Mouse (Mus musculus): ENCODE data around the gene Optn. TPM values are rescaled to one million over a fixed set of nuclear protein-coding genes. Genes with fewer than 3 reads are reported as not detected.

The Optn gene
- total and polyA plus RNA-seq, 3 experiments = 25.1 to 37.3 (median 28.0) TPM

DNA sequence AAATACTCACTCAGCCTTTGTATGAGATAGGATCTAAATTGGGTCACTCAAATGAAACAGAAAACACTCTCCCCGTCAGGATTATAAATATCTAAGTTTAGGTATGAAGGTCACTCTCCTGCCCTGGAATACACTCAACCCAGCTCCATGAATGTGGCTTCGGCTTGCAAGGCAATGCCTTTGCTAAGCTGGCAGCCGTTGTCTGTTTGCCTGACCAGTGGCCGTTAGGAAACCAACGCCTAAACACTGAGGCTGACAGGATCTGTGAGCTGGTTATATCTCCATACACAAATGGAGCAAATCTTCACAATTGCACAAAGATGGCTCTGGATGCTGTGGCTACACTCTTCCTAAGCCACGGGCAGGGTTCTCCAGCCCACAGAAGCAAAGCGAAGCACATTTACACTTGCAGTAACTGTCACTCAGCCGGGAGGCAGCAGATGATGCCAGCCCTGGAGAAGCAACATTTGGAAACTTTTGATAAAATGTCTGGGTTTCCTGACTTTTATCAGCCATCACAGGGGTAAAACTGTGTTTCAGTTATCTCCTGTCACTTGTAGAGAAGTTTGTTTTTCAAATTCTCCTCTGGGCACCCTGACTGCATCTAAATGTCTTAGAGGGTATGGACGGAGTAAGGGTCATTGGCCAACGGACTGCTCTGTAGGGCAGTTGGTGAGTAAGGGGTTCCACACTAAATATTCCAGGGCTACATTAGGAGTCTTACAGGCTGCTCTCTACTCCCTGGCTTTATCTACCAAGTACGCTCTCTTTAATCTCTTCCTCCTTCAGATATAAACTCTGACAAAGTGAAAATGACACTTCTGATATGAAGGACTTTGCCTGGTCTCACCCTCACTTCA, 21.0 kb downstream of the Optn start:
- Histone ChIP-seq H3K36me3 (replicated peaks in 1 of 2; ENCODE audit: control insufficient read depth in 1 of 2, insufficient read depth in 1 of 2, low read length in 1 of 2) (peaks cover 39 to 81% of the 10 kb centered on the region in 2 experiments), H3K4me1 (ENCODE audit: control insufficient read depth in 1 of 2, insufficient read depth in 2 of 2) (peaks cover 6 to 62% of the 10 kb centered on the region in 2 experiments), H3K4me3 (replicated peaks in 1 of 3; ENCODE audit: low read depth in 2 of 3, low read length in 2 of 3, poor library complexity in 1 of 3) (no peak overlapping the region), H3K4me2 (ENCODE audit: insufficient read depth, low read depth, poor library complexity, severe bottlenecking) (no peak overlapping the region), H3K9me3 (replicated peaks; ENCODE audit: low read length) (no peaks in the 10 kb centered on the region), H3K27ac (ENCODE audit: insufficient read depth, low read depth) (no peak overlapping the region), H3K9ac (ENCODE audit: insufficient read depth, low read depth) (no peak overlapping the region), H3K79me2 (replicated peaks; ENCODE audit: control insufficient read depth, extremely low read depth, insufficient read depth, poor library complexity, severe bottlenecking) (no peaks in the 10 kb centered on the region), H3K27me3 (replicated peaks) (no peaks in the 10 kb centered on the region)
- dilution Hi-C loops (cut with MboI; ENCODE audit: extremely low pct_ligation_motif_present, extremely low pct_unique_long_range_greater_than_20kb, low sequenced_read_pairs) = no loop called here
- in situ Hi-C loops (cut with MboI; ENCODE audit: low pct_ligation_motif_present, low pct_unique_long_range_greater_than_20kb, low sequenced_read_pairs) = no loop called here
- no peak for DNase-seq (ENCODE audit: extremely low read depth)
- no peak for TF ChIP-seq CTCF (conservative IDR thresholded peaks at IDR 0.05 in 1 of 2, IDR thresholded peaks at IDR 0.05 in 1 of 2; ENCODE audit: low read depth in 2 of 2, low read length in 2 of 2)
- TF ChIP-seq UBTF (IDR thresholded peaks at IDR 0.05; ENCODE audit: low read depth, low read length) = no peak
- no peak for TF ChIP-seq MEF2A (IDR thresholded peaks at IDR 0.05; ENCODE audit: borderline replicate concordance, low read depth, low read length)
- TF ChIP-seq MXI1 (IDR thresholded peaks at IDR 0.05; ENCODE audit: low read depth, low read length) = no peak
- TF ChIP-seq JUND (conservative IDR thresholded peaks at IDR 0.05; ENCODE audit: low read depth, low read length) = no peak
- no peak for TF ChIP-seq POLR2A (IDR thresholded peaks at IDR 0.05; ENCODE audit: low read depth, low read length)
- TF ChIP-seq ZKSCAN1 (IDR thresholded peaks at IDR 0.05; ENCODE audit: borderline replicate concordance, low read depth, low read length) = no peak
- TF ChIP-seq ZMIZ1 (IDR thresholded peaks at IDR 0.05; ENCODE audit: low read depth, low read length) = no peak
- no peak for TF ChIP-seq JUN (IDR thresholded peaks at IDR 0.05; ENCODE audit: insufficient read depth, low read depth, low read length)
- TF ChIP-seq ELF1 (IDR thresholded peaks at IDR 0.05; ENCODE audit: low read depth, low read length) = no peak
- no peak for TF ChIP-seq USF2 (conservative IDR thresholded peaks at IDR 0.05; ENCODE audit: low read depth, low read length)
- no peak for TF ChIP-seq ZC3H11A (IDR thresholded peaks at IDR 0.05; ENCODE audit: low read depth, low read length)
- no peak for TF ChIP-seq NELFE (IDR thresholded peaks at IDR 0.05; ENCODE audit: low read depth, low read length)
- TF ChIP-seq EP300 (IDR thresholded peaks at IDR 0.05; ENCODE audit: low read length) = no peak
- TF ChIP-seq ZNF384 (IDR thresholded peaks at IDR 0.05; ENCODE audit: low read depth, low read length) = no peak
- TF ChIP-seq RCOR1 (conservative IDR thresholded peaks at IDR 0.05; ENCODE audit: low read depth, low read length) = no peak
- no peak for TF ChIP-seq KAT2A (IDR thresholded peaks at IDR 0.05; ENCODE audit: insufficient replicate concordance, low read length)
- no peak for TF ChIP-seq BHLHE40 (IDR thresholded peaks at IDR 0.05; ENCODE audit: low read depth, low read length)

GRCm38 (mm10) chr2:5041854-5042253, 22.0 kb downstream of the Optn start:
- Histone ChIP-seq H3K27ac (ENCODE audit: insufficient read depth, low read depth) (no peak overlapping the region), H3K36me3 (replicated peaks in 1 of 2; ENCODE audit: control insufficient read depth in 1 of 2, insufficient read depth in 1 of 2, low read length in 1 of 2) (peaks cover 42 to 84% of the 10 kb centered on the region in 2 experiments), H3K4me3 (replicated peaks in 1 of 3; ENCODE audit: low read depth in 2 of 3, low read length in 2 of 3, poor library complexity in 1 of 3) (no peak overlapping the region), H3K4me1 (ENCODE audit: control insufficient read depth in 1 of 2, insufficient read depth in 2 of 2) (peaks cover 8 to 68% of the 10 kb centered on the region in 2 experiments), H3K27me3 (replicated peaks) (no peaks in the 10 kb centered on the region), H3K9me3 (replicated peaks; ENCODE audit: low read length) (no peaks in the 10 kb centered on the region), H3K79me2 (replicated peaks; ENCODE audit: control insufficient read depth, extremely low read depth, insufficient read depth, poor library complexity, severe bottlenecking) (no peaks in the 10 kb centered on the region), H3K4me2 (ENCODE audit: insufficient read depth, low read depth, poor library complexity, severe bottlenecking) (no peak overlapping the region), H3K9ac (ENCODE audit: insufficient read depth, low read depth) (no peak overlapping the region)
- no peak for DNase-seq (ENCODE audit: extremely low read depth)
- dilution Hi-C loops (cut with MboI; ENCODE audit: extremely low pct_ligation_motif_present, extremely low pct_unique_long_range_greater_than_20kb, low sequenced_read_pairs) = no loop called here
- in situ Hi-C loops (cut with MboI; ENCODE audit: low pct_ligation_motif_present, low pct_unique_long_range_greater_than_20kb, low sequenced_read_pairs) = no loop called here
- TF ChIP-seq MAX (IDR thresholded peaks at IDR 0.05; ENCODE audit: low read length) (no peak), ZKSCAN1 (IDR thresholded peaks at IDR 0.05; ENCODE audit: borderline replicate concordance, low read depth, low read length) (no peak)

Data from CH12.LX (cell line).